Mouse (Mus musculus) liver, embryonic 12.5 days (tissue): Measurements from ENCODE around the gene Zp2. TPM values are rescaled to one million over a fixed set of nuclear protein-coding genes. Genes with fewer than 3 reads are reported as not detected.

Source experiments
- ATAC-seq: fragments of 200-750 bp; cut with Nextera tagmentation; 2 replicates; pipeline ENCODE4 v1.8.0; 2017; ENCODE audit warnings: moderate number of reproducible peaks, mild to moderate bottlenecking, moderate library complexity
- H3K27ac ChIP-seq: fragments of 300-500 bp; sonication (generic); 2 replicates; pipeline ENCODE4 v1.5.1; 2016; ENCODE audit warnings: mild to moderate bottlenecking
- H3K27me3 ChIP-seq: fragments of 300-500 bp; sonication (generic); replicated peaks from 2 replicates; pipeline ENCODE4 v1.6.1; 2016; ENCODE audit warnings: mild to moderate bottlenecking, moderate library complexity
- H3K36me3 ChIP-seq: fragments of 300-500 bp; sonication (generic); 2 replicates; pipeline ENCODE4 v1.6.1; 2016; ENCODE audit warnings: mild to moderate bottlenecking, moderate library complexity
- H3K4me1 ChIP-seq: fragments of 300-500 bp; sonication (generic); 2 replicates; pipeline ENCODE4 v1.6.1; 2016
- H3K4me2 ChIP-seq: fragments of 300-500 bp; sonication (generic); 2 replicates; pipeline ENCODE4 v1.6.1; 2016; ENCODE audit warnings: mild to moderate bottlenecking, moderate library complexity
- H3K4me3 ChIP-seq: fragments of 300-500 bp; sonication (generic); 2 replicates; pipeline ENCODE4 v1.5.1; 2016; ENCODE audit warnings: mild to moderate bottlenecking, moderate library complexity
- H3K9ac ChIP-seq: fragments of 300-500 bp; sonication (generic); 2 replicates; pipeline ENCODE4 v1.6.1; 2016; ENCODE audit warnings: mild to moderate bottlenecking, moderate library complexity
- H3K9me3 ChIP-seq: fragments of 300-500 bp; sonication (generic); replicated peaks from 2 replicates; pipeline ENCODE4 v1.6.1; 2016; ENCODE audit warnings: mild to moderate bottlenecking, moderate library complexity
- WGBS: fragments of 180-500 bp; shearing (Covaris S2); methylation state at CpG from one replicate; pipeline ENCODE4 v1.1.7; 2016; ENCODE audit not compliant: insufficient replicate concordance; 5-methylcytosine and 5-hydroxymethylcytosine counted together
- polyA plus RNA-seq: library from polyadenylated mRNA; unstranded; fragments of >200 nt; fragmentation: Nextera tagmentation; extraction: Ambion mirVana; gene quantifications from 2 replicates; pipeline ENCODE4 v1.2.1, GENCODE M21; 2016

Gene Zp2
- polyA plus RNA-seq, 1 experiment from 2014 or later = not detected

DNA sequence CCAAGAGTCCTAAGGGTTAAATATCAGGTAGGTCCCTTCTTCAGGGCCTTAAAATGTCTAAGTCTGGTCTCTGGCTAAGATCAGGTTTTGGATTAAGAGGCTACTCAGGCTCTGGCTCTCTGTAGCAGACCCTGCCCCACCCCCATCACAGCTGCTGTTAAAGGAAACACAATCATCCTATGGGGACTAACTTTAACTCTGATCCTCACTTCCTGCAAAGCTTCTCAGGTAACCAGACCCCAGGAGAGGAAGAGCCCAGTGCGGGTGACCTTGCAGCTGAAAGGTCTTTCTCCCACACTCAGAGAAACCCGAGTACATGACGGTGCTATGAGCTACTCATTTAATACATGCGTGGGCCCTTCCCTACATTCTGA is 17.4 kb downstream of the Zp2 start:
- ATAC-seq = no peak
- Histone ChIP-seq H3K9ac (no peak overlapping the region), H3K4me1 (no peaks in the 10 kb centered on the region), H3K27me3 (no peaks in the 10 kb centered on the region), H3K36me3 (no peaks in the 10 kb centered on the region), H3K4me3 (no peak overlapping the region), H3K4me2 (no peak overlapping the region), H3K9me3 (no peaks in the 10 kb centered on the region), H3K27ac (no peak overlapping the region)
- 33% methylated on average over 4 of the region's 4 CpGs for WGBS

DNA sequence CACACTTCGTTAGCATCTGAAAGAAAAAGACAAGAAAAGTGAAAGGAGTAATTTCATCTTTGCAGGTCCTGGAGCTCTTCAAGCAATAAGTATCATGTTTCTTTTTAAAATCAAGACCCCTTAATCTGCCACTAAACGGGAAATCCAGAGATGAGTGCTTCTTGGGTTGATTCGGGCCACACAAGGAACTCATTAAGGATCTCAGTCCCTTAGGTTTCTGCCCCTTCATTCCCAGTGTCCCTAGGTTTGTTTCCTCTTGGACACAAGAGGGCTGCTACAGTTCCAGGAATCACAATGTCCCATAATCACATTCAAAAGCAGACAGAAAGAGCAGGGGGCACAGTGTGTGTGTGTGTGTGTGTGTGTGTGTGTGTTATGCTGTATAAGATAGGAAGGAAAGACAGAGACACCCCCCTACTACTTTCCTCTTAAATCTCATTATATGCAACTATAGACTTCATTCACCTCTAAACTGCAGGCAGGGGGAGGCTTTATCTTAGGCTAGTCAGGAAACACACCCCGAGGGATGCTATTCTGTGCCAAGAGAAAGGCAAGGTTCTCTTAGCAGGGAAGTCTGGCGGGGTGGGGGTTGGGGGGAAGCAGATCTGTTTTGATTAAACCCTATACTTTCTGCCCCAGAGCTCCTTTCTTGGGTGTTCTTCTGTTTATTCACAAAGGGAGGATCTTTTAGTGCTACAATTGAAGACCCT is 18.0 kb downstream of the Zp2 start:
- H3K36me3 ChIP-seq = no peaks in the 10 kb centered on the region
- H3K4me3 ChIP-seq = no peak overlapping the region
- WGBS = 41% methylated on average over 5 of the region's 5 CpGs
- H3K9ac ChIP-seq = no peak overlapping the region
- H3K4me2 ChIP-seq = no peak overlapping the region
- no peak for ATAC-seq
- H3K27ac ChIP-seq = no peak overlapping the region
- no peaks in the 10 kb centered on the region for H3K4me1 ChIP-seq
- H3K27me3 ChIP-seq = no peaks in the 10 kb centered on the region
- H3K9me3 ChIP-seq = no peaks in the 10 kb centered on the region

GRCm38 (mm10) chr7:120124844-120125243 is 20.2 kb downstream of the Zp2 start:
- 6% methylated on average over 3 of the region's 3 CpGs for WGBS
- 0 out of 2 replicates have a peak, but pooled peaks have one; percentile 54 for ATAC-seq
- Histone ChIP-seq H3K27ac (no peak overlapping the region), H3K27me3 (no peaks in the 10 kb centered on the region), H3K4me1 (no peaks in the 10 kb centered on the region), H3K9me3 (no peaks in the 10 kb centered on the region), H3K4me3 (no peak overlapping the region), H3K4me2 (no peak overlapping the region), H3K36me3 (no peaks in the 10 kb centered on the region), H3K9ac (no peak overlapping the region)

GRCm38 (mm10) chr7:120123776-120124175 is 21.3 kb downstream of the Zp2 start:
- Histone ChIP-seq H3K27ac (no peak overlapping the region), H3K9me3 (no peaks in the 10 kb centered on the region), H3K36me3 (no peaks in the 10 kb centered on the region), H3K9ac (no peak overlapping the region), H3K4me3 (no peak overlapping the region), H3K27me3 (no peaks in the 10 kb centered on the region), H3K4me1 (no peaks in the 10 kb centered on the region), H3K4me2 (no peak overlapping the region)
- no peak for ATAC-seq
- WGBS = 73% methylated on average over 4 of the region's 4 CpGs

DNA sequence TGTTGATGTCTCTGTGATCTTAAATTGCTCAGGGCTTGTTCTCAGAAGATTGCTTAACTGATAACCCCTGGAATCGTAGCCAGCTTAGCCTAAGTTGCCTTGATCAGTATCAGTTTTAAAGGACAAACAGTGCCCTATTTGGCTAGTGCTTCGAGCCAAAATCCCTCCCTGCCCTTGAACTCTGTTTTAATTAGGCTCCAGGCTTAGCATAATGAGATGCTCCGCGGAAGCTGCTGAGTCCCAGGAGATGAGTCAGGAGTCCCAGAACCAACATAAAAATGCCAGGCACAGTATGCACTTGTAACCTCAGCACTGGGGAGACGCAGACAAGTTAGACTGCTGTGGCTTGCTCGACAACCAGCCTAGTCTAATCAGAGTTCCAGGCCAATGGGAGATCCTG is 27.6 kb downstream of the Zp2 start:
- H3K36me3 ChIP-seq = no peaks in the 10 kb centered on the region
- ATAC-seq = no peak
- WGBS = 55% methylated on average over 6 of the region's 6 CpGs
- no peak overlapping the region for H3K27ac ChIP-seq
- H3K9me3 ChIP-seq = no peaks in the 10 kb centered on the region
- H3K9ac ChIP-seq = no peak overlapping the region
- H3K27me3 ChIP-seq = no peaks in the 10 kb centered on the region
- no peaks in the 10 kb centered on the region for H3K4me1 ChIP-seq
- H3K4me3 ChIP-seq = no peak overlapping the region
- no peak overlapping the region for H3K4me2 ChIP-seq

GRCm38 (mm10) chr7:120116976-120117375 is 28.1 kb downstream of the Zp2 start:
- Histone ChIP-seq H3K4me2 (no peak overlapping the region), H3K27ac (no peak overlapping the region), H3K9ac (no peak overlapping the region), H3K4me1 (no peaks in the 10 kb centered on the region), H3K4me3 (no peak overlapping the region), H3K9me3 (no peaks in the 10 kb centered on the region), H3K27me3 (no peaks in the 10 kb centered on the region), H3K36me3 (no peaks in the 10 kb centered on the region)
- no peak for ATAC-seq
- WGBS = 80% methylated on average over 5 of the region's 5 CpGs

- Histone ChIP-seq H3K9me3 (no peaks in the 10 kb centered on the region), H3K4me2 (no peak overlapping the region), H3K36me3 (no peaks in the 10 kb centered on the region), H3K4me3 (no peak overlapping the region), H3K4me1 (no peaks in the 10 kb centered on the region), H3K27me3 (no peaks in the 10 kb centered on the region), H3K27ac (no peak overlapping the region), H3K9ac (no peak overlapping the region)
- ATAC-seq = no peak
- 58% methylated on average over 5 of the region's 5 CpGs for WGBS
Observed at GRCm38 (mm10) chr7:120109676-120110075, 35.4 kb downstream of the Zp2 start.

- Histone ChIP-seq H3K27ac (no peak overlapping the region), H3K4me2 (no peak overlapping the region), H3K36me3 (no peaks in the 10 kb centered on the region), H3K9me3 (no peaks in the 10 kb centered on the region), H3K9ac (no peak overlapping the region), H3K27me3 (peaks cover 12% of the 10 kb centered on the region; the same call in 1 of the 2 replicates), H3K4me3 (no peak overlapping the region), H3K4me1 (peaks cover 16% of the 10 kb centered on the region; the same call in 1 of the 2 replicates)
- 59% methylated on average over 2 of the region's 2 CpGs for WGBS
- no peak for ATAC-seq
Observed at GRCm38 (mm10) chr7:120106356-120106755, 38.7 kb downstream of the Zp2 start.

GRCm38 (mm10) chr7:120104975-120105374 is 40.1 kb downstream of the Zp2 start:
- H3K4me2 ChIP-seq = no peak overlapping the region
- whole genome bisulfite sequencing = 63% methylated on average over 3 of the region's 3 CpGs

GRCm38 (mm10) chr7:120103019-120103567 is 42.0 kb downstream of the Zp2 start:
- peaks cover 16% of the 10 kb centered on the region; the same call in 1 of the 2 replicates for H3K4me1 ChIP-seq
- ATAC-seq = 0 out of 2 replicates have a peak, but pooled peaks have one; percentile 7
- no peak overlapping the region for H3K27ac ChIP-seq
- H3K4me2 ChIP-seq = peak overlapping the region; percentile 83
- no peaks in the 10 kb centered on the region for H3K36me3 ChIP-seq
- peaks cover 12% of the 10 kb centered on the region; the same call in 1 of the 2 replicates for H3K27me3 ChIP-seq
- WGBS = 8% methylated on average over 25 of the region's 25 CpGs
- H3K4me3 ChIP-seq = peak overlapping the region; percentile 57
- peak overlapping the region; percentile 41; the same call in 1 of the 2 replicates for H3K9ac ChIP-seq
- no peaks in the 10 kb centered on the region for H3K9me3 ChIP-seq

More at GRCm38 (mm10) chr7:120104975-120105374, 40.1 kb downstream of the Zp2 start:
- peaks cover 16% of the 10 kb centered on the region; the same call in 1 of the 2 replicates for H3K4me1 ChIP-seq
- no peaks in the 10 kb centered on the region for H3K36me3 ChIP-seq
- H3K9ac ChIP-seq = no peak overlapping the region
- no peak overlapping the region for H3K4me3 ChIP-seq
- no peak overlapping the region for H3K27ac ChIP-seq
- ATAC-seq = no peak
- H3K9me3 ChIP-seq = no peaks in the 10 kb centered on the region
- H3K27me3 ChIP-seq = peaks cover 12% of the 10 kb centered on the region; the same call in 1 of the 2 replicates

DNA sequence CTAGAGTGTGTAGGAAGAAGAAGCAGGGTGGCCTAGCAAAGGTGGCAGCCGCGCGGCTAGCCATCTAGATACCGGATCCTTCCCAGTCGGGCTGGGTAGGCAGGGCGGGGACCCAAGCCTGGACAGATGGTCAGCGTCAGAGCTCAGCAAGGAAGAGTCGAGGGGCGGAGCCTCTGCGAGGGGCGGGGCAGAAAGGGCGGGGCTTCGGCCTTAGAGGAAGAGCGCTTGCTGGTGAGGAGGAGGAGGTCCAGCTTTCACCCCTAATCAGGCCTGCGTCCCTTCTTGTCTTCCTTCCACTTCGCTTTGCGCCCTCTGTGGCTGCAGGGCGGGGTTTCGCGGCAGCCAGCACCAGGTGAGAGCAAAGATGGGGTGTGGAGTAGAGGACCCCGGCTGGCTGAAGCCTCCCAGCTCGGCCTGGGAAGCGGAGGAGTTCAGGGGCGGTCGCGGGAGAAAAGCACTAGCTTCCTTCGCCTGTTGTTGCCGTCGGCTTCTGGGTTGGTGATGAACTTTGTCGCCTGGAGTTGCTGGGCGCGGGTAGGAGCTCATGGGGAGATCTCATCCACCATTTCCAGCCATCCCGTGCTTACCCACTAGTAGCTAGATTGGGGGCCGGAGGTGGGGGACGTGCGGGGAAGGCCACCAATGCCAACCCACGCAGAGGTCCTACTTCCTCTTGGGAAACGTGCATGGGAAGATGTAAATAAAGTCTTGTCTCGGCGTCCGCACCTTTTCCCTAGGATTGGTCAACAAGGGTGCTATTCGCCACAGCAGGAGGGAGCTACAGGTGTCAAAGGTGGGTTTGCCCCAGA is 42.7 kb downstream of the Zp2 start, which contains the start of gene Tmem159:
TSS of gene Tmem159 (plus strand) at position 190 of the 809 bp plus-strand sequence.
- no peaks in the 10 kb centered on the region for H3K9me3 ChIP-seq
- peaks cover 16% of the 10 kb centered on the region; the same call in 1 of the 2 replicates for H3K4me1 ChIP-seq
- no peak within 1 kb of the TSS for H3K27ac ChIP-seq
- H3K9ac ChIP-seq = peak within 1 kb of the TSS; percentile 41
- ATAC-seq = peak; percentile 87
- H3K4me2 ChIP-seq = peak within 1 kb of the TSS; percentile 83
- H3K4me3 ChIP-seq = peak within 1 kb of the TSS; percentile 57
- peaks cover 12% of the 10 kb centered on the region; the same call in 1 of the 2 replicates for H3K27me3 ChIP-seq
- under 1% methylated on average over 42 of the region's 42 CpGs for WGBS
- H3K36me3 ChIP-seq = no peaks in the 10 kb centered on the region

GRCm38 (mm10) chr7:120098403-120098802 is 46.7 kb downstream of the Zp2 start:
- peaks cover 12% of the 10 kb centered on the region; the same call in 1 of the 2 replicates for H3K27me3 ChIP-seq
- H3K4me3 ChIP-seq = no peak overlapping the region
- ATAC-seq = no peak
- no peaks in the 10 kb centered on the region for H3K9me3 ChIP-seq
- H3K27ac ChIP-seq = no peak overlapping the region
- no peak overlapping the region for H3K9ac ChIP-seq
- 19% methylated on average over 9 of the region's 9 CpGs for WGBS
- no peaks in the 10 kb centered on the region for H3K36me3 ChIP-seq
- no peak overlapping the region for H3K4me2 ChIP-seq
- peaks cover 16% of the 10 kb centered on the region; the same call in 1 of the 2 replicates for H3K4me1 ChIP-seq
